Mouse (Mus musculus) testis, adult 2 months (tissue): ENCODE measurements around the gene Foxd4. TPM values are rescaled to one million over a fixed set of nuclear protein-coding genes. Genes with fewer than 3 reads are reported as not detected.

Experiments
- H3K27ac ChIP-seq: fragments of 200-500 bp; 2 replicates; pipeline ENCODE4 v1.5.1; 2012; ENCODE audit warnings: low read depth, low read length; ENCODE audit not compliant: control insufficient read depth, insufficient read depth
- H3K27me3 ChIP-seq: fragments of 200-500 bp; 2 replicates; pipeline ENCODE4 v1.6.1; 2012; ENCODE audit warnings: mild to moderate bottlenecking, low read length, moderate library complexity; ENCODE audit not compliant: control insufficient read depth, insufficient read depth
- H3K36me3 ChIP-seq: fragments of 200-500 bp; 2 replicates; pipeline ENCODE4 v1.6.1; 2012; ENCODE audit warnings: mild to moderate bottlenecking, low read length; ENCODE audit not compliant: control insufficient read depth, insufficient read depth
- H3K4me1 ChIP-seq: fragments of 200-500 bp; 2 replicates; pipeline ENCODE4 v1.6.1; 2012; ENCODE audit warnings: low read length; ENCODE audit not compliant: control insufficient read depth, insufficient read depth
- H3K4me3 ChIP-seq: fragments of 200-500 bp; 2 replicates; pipeline ENCODE4 v1.5.1; 2012; ENCODE audit warnings: low read depth, mild to moderate bottlenecking, low read length, moderate library complexity, mixed read lengths; ENCODE audit not compliant: control insufficient read depth
- CTCF ChIP-seq: fragments of 200-500 bp; IDR thresholded peaks from 2 replicates; pipeline ENCODE4 v1.5.1; 2012; ENCODE audit warnings: low read depth, mild to moderate bottlenecking, inconsistent platforms, low read length, moderate library complexity; ENCODE audit not compliant: control insufficient read depth, insufficient read depth, insufficient replicate concordance
- POLR2A ChIP-seq: fragments of 200-500 bp; IDR thresholded peaks from 2 replicates; pipeline ENCODE4 v1.6.1; 2012; ENCODE audit warnings: low read depth, mild to moderate bottlenecking, inconsistent platforms, low read length, moderate library complexity; ENCODE audit not compliant: control insufficient read depth
- polyA plus RNA-seq: library from polyadenylated mRNA; depleted of rRNA; stranded (reverse); fragments of >200 nt; gene quantifications from 2 replicates; pipeline ENCODE4 v1.2.3, GENCODE M21; 2012

Foxd4 gene
- polyA plus RNA-seq, 1 experiment = not detected

GRCm38 (mm10) chr19:24902821-24903220 lies 1.8 kb upstream of the Foxd4 start:
- Histone ChIP-seq H3K36me3 (no peaks in the 10 kb centered on the region), H3K27me3 (no peaks in the 10 kb centered on the region), H3K4me1 (peaks cover 16% of the 10 kb centered on the region), H3K4me3 (no peak overlapping the region), H3K27ac (no peak overlapping the region)
- no peak for TF ChIP-seq POLR2A
- TF ChIP-seq CTCF = no peak

GRCm38 (mm10) chr19:24902256-24902655 lies 1.3 kb upstream of the Foxd4 start:
- Histone ChIP-seq H3K27me3 (no peaks in the 10 kb centered on the region), H3K27ac (no peak overlapping the region), H3K4me3 (no peak overlapping the region), H3K4me1 (peaks cover 22% of the 10 kb centered on the region), H3K36me3 (no peaks in the 10 kb centered on the region)
- TF ChIP-seq POLR2A (no peak), CTCF (no peak)

GRCm38 (mm10) chr19:24901666-24902065 lies 669 bp upstream of the Foxd4 start:
- H3K27me3 ChIP-seq = no peaks in the 10 kb centered on the region
- H3K4me3 ChIP-seq = no peak overlapping the region

GRCm38 (mm10) chr19:24899578-24900544 lies 1.1 kb downstream of the Foxd4 start:
- no peak overlapping the region for H3K27ac ChIP-seq
- H3K4me3 ChIP-seq = peak overlapping the region; percentile 74
- no peaks in the 10 kb centered on the region for H3K36me3 ChIP-seq
- H3K4me1 ChIP-seq = peaks cover 26% of the 10 kb centered on the region
- TF ChIP-seq POLR2A (peak; percentile 19; the same call in 1 of the 2 replicates), CTCF (no peak)
- H3K27me3 ChIP-seq = no peaks in the 10 kb centered on the region

More at GRCm38 (mm10) chr19:24901666-24902065, 669 bp upstream of the Foxd4 start:
- Histone ChIP-seq H3K36me3 (no peaks in the 10 kb centered on the region), H3K4me1 (peaks cover 26% of the 10 kb centered on the region), H3K27ac (no peak overlapping the region)
- no peak for TF ChIP-seq POLR2A
- TF ChIP-seq CTCF = no peak

GRCm38 (mm10) chr19:24898737-24899577 lies 2.0 kb downstream of the Foxd4 start:
- H3K4me1 ChIP-seq = peaks cover 26% of the 10 kb centered on the region
- TF ChIP-seq POLR2A (no peak), CTCF (no peak)
- H3K27me3 ChIP-seq = no peaks in the 10 kb centered on the region
- no peaks in the 10 kb centered on the region for H3K36me3 ChIP-seq
- peak overlapping the region; percentile 74 for H3K4me3 ChIP-seq
- no peak overlapping the region for H3K27ac ChIP-seq

- no peaks in the 10 kb centered on the region for H3K27me3 ChIP-seq
- no peaks in the 10 kb centered on the region for H3K36me3 ChIP-seq
- peak overlapping the region; percentile 81 for H3K27ac ChIP-seq
- peaks cover 26% of the 10 kb centered on the region for H3K4me1 ChIP-seq
- TF ChIP-seq CTCF = no peak
- no peak for TF ChIP-seq POLR2A
- peak overlapping the region; percentile 86 for H3K4me3 ChIP-seq
Observed at GRCm38 (mm10) chr19:24897896-24898736, 2.9 kb downstream of the Foxd4 start.
